Mouse (Mus musculus): ENCODE measurements at regions not wholly inside any gene's neighbourhood (a gene's known extent, or its start where the extent isn't known, plus 50 kb on each side); places are given as distances from the start of the nearest gene placed in this dataset.

GRCm38 (mm10) chr6:148588971-148589370 lies 144.8 kb upstream of the Tmtc1 start:
- Histone ChIP-seq H3K27ac (ENCODE audit: low read depth, low read length) (no peak overlapping the region; the same call in 1 of the 2 replicates), H3K4me2 (ENCODE audit: low read length) (no peak overlapping the region), H3K36me3 (ENCODE audit: control insufficient read depth, insufficient read depth, low read length) (no peaks in the 10 kb centered on the region), H3K4me3 (ENCODE audit: low read length) (no peak overlapping the region), H3K9me3 (ENCODE audit: control insufficient read depth, low read length) (no peaks in the 10 kb centered on the region), H3K9ac (ENCODE audit: low read depth, low read length) (no peak overlapping the region), H3K4me1 (ENCODE audit: control insufficient read depth, insufficient read depth, low read depth, low read length) (no peaks in the 10 kb centered on the region), H3K27me3 (replicated peaks; ENCODE audit: control insufficient read depth, insufficient read depth, low read length) (no peaks in the 10 kb centered on the region)
- WGBS: 54% methylated on average over 4 of the region's 4 CpGs
- ATAC-seq: no peak

- no peaks in the 10 kb centered on the region for H3K4me1 ChIP-seq (ENCODE audit: control insufficient read depth, insufficient read depth, low read depth, low read length)
- 68% methylated on average over 10 of the region's 10 CpGs for WGBS
- no peak for ATAC-seq
Measured at GRCm38 (mm10) chr6:148586439-148587321, 142.5 kb upstream of the Tmtc1 start.

DNA sequence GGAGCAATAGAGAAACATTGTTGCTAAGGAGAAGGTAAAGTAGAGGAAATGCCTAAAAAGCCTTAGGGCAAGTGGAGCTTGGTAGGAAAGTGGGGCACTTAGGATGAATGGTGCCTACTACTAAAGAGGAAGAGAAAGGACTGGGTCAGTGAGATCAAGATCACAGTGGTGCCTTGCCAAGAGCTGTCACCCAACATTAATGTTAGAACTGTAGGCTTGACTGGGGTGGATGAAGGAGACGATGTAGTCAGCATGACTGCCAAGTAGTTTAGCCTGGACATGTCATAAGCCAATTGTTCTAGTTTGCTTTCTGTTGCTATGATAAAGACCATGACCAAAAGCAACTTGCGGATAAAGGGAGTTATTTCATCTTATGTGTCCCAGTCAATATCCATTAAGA lies 139.9 kb upstream of the Tmtc1 start:
- no peaks in the 10 kb centered on the region for H3K27me3 ChIP-seq (replicated peaks; ENCODE audit: control insufficient read depth, insufficient read depth, low read length)
- no peak overlapping the region for H3K27ac ChIP-seq (ENCODE audit: low read depth, low read length)
- no peak overlapping the region for H3K9ac ChIP-seq (ENCODE audit: low read depth, low read length)
- peak; percentile 24; the same call in 1 of the 2 replicates for ATAC-seq
- 66% methylated on average over 2 of the region's 2 CpGs for WGBS
- H3K9me3 ChIP-seq (ENCODE audit: control insufficient read depth, low read length): no peaks in the 10 kb centered on the region
- no peak overlapping the region for H3K4me3 ChIP-seq (ENCODE audit: low read length)
- H3K4me2 ChIP-seq (ENCODE audit: low read length): no peak overlapping the region
- H3K4me1 ChIP-seq (ENCODE audit: control insufficient read depth, insufficient read depth, low read depth, low read length): no peaks in the 10 kb centered on the region
- H3K36me3 ChIP-seq (ENCODE audit: control insufficient read depth, insufficient read depth, low read length): no peaks in the 10 kb centered on the region

More at GRCm38 (mm10) chr6:148586439-148587321, 142.5 kb upstream of the Tmtc1 start:
- H3K27ac ChIP-seq (ENCODE audit: low read depth, low read length): no peak overlapping the region
- no peak overlapping the region for H3K4me2 ChIP-seq (ENCODE audit: low read length)
- no peaks in the 10 kb centered on the region for H3K27me3 ChIP-seq (replicated peaks; ENCODE audit: control insufficient read depth, insufficient read depth, low read length)
- no peak overlapping the region for H3K4me3 ChIP-seq (ENCODE audit: low read length)
- H3K36me3 ChIP-seq (ENCODE audit: control insufficient read depth, insufficient read depth, low read length): no peaks in the 10 kb centered on the region
- no peaks in the 10 kb centered on the region for H3K9me3 ChIP-seq (ENCODE audit: control insufficient read depth, low read length)
- no peak overlapping the region for H3K9ac ChIP-seq (ENCODE audit: low read depth, low read length)

DNA sequence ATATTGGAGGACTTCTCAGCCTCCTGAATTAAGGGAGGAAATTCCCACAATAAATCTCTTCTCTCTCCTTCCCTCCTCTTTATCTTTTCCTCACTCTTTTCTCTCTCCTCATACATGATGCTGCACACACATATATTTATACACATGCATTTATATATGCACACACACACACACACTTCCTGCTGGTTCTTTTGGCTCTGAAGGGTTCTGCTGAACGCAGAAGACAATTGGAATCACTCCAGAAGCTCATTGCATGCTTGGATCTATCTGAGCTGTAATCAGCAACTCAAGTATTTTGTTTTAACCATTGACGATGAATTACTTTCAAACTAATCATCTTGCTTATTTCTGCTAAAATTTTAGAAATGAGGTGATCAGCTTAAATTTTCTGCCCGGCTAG lies 134.1 kb upstream of the Tmtc1 start:
- 50% methylated on average over 3 of the region's 3 CpGs for WGBS
- no peak for ATAC-seq
- H3K9me3 ChIP-seq (ENCODE audit: control insufficient read depth, low read length): no peaks in the 10 kb centered on the region; the same call in 1 of the 2 replicates
- H3K27ac ChIP-seq (ENCODE audit: low read depth, low read length): no peak overlapping the region
- H3K4me2 ChIP-seq (ENCODE audit: low read length): no peak overlapping the region
- no peaks in the 10 kb centered on the region for H3K27me3 ChIP-seq (replicated peaks; ENCODE audit: control insufficient read depth, insufficient read depth, low read length)
- peaks cover 2% of the 10 kb centered on the region for H3K4me1 ChIP-seq (ENCODE audit: control insufficient read depth, insufficient read depth, low read depth, low read length)
- no peak overlapping the region for H3K9ac ChIP-seq (ENCODE audit: low read depth, low read length)
- no peak overlapping the region for H3K4me3 ChIP-seq (ENCODE audit: low read length)
- no peaks in the 10 kb centered on the region for H3K36me3 ChIP-seq (ENCODE audit: control insufficient read depth, insufficient read depth, low read length)

DNA sequence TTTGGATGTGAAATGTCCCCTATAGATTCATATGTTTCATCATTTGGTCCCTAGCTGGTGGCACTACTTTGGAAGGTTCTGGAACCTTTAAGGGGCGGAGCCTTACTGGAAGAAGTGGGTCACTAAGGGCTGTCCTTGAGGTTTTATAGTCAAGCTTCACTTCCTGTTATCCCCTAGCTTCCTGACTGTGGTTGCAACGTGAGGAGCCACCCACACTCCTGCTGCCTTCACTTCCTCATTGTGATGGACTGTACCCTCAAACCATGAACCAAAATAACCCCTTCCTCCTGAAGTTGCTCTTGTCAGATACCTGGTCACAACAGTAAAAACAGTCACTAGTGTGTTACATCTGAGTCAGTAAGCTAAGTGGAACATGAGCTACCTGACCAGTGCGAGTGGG lies 133.5 kb upstream of the Tmtc1 start:
- H3K4me3 ChIP-seq (ENCODE audit: low read length): no peak overlapping the region
- WGBS: 78% methylated on average over 3 of the region's 3 CpGs
- no peak overlapping the region for H3K9ac ChIP-seq (ENCODE audit: low read depth, low read length)
- no peak overlapping the region for H3K4me2 ChIP-seq (ENCODE audit: low read length)
- H3K9me3 ChIP-seq (ENCODE audit: control insufficient read depth, low read length): no peaks in the 10 kb centered on the region; the same call in 1 of the 2 replicates
- no peaks in the 10 kb centered on the region for H3K36me3 ChIP-seq (ENCODE audit: control insufficient read depth, insufficient read depth, low read length)
- no peak for ATAC-seq
- peaks cover 2% of the 10 kb centered on the region for H3K4me1 ChIP-seq (ENCODE audit: control insufficient read depth, insufficient read depth, low read depth, low read length)
- no peaks in the 10 kb centered on the region for H3K27me3 ChIP-seq (replicated peaks; ENCODE audit: control insufficient read depth, insufficient read depth, low read length)
- no peak overlapping the region for H3K27ac ChIP-seq (ENCODE audit: low read depth, low read length)

DNA sequence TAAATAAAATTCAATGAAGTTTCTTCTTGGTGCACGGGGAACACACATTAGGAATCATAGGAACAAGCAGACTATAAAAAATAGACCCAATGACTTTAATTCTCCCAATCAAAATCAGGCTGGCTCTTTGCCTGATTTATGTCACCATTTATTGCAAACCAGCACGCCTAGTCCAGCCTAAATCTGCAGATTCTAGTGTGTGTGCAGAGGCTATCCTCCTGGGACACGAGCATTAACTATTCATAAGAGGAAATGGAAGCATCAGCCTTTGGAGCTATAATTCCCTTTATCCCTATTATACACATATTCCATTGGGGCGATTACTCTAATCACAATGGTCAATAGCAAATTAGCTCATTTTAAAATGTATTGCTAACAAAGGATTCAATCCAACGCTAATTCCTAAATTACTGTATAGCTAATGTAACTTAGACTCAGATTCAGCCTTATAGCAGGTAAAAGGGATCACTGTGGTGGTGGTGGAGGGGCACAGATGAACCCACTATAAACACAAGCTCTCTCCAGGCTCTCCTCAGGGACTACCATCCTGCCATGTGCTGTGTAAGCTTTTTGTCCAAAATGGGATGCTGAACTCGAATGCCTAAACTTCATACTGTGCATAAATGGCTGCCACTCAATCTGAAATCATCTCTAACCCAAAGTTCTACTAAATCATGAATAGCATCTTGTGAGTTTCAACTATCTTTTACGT lies 130.7 kb upstream of the Tmtc1 start:
- no peaks in the 10 kb centered on the region for H3K36me3 ChIP-seq (ENCODE audit: control insufficient read depth, insufficient read depth, low read length)
- H3K27ac ChIP-seq (ENCODE audit: low read depth, low read length): no peak overlapping the region
- no peak for ATAC-seq

DNA sequence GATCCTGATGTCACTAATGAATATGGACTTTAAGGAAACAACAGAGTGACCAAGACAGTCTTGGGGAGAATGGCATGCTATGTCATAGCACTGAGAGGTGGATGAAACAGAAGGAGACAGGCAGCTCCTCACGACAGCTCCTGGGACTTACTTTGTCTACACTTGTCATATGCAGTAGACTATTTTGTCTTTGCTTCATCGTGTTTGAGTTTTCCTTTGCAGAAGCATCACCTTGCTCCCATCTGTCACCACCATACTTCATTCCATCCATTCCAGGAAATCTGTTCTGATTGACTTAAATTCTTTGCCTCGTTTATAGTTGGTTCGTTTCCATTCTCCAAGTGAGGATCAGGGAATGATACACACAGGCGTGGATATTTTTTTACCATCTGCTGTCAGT lies 128.0 kb upstream of the Tmtc1 start:
- Histone ChIP-seq H3K36me3 (ENCODE audit: control insufficient read depth, insufficient read depth, low read length) (no peaks in the 10 kb centered on the region), H3K27me3 (replicated peaks; ENCODE audit: control insufficient read depth, insufficient read depth, low read length) (no peaks in the 10 kb centered on the region), H3K4me3 (ENCODE audit: low read length) (no peak overlapping the region), H3K27ac (ENCODE audit: low read depth, low read length) (no peak overlapping the region), H3K4me2 (ENCODE audit: low read length) (no peak overlapping the region), H3K4me1 (ENCODE audit: control insufficient read depth, insufficient read depth, low read depth, low read length) (no peaks in the 10 kb centered on the region), H3K9ac (ENCODE audit: low read depth, low read length) (no peak overlapping the region), H3K9me3 (ENCODE audit: control insufficient read depth, low read length) (no peaks in the 10 kb centered on the region)
- WGBS: 83% methylated on average over 5 of the region's 5 CpGs
- ATAC-seq: no peak

More for the DNA sequence above, 130.7 kb upstream of the Tmtc1 start:
- WGBS: 62% methylated on average over 7 of the region's 7 CpGs
- Histone ChIP-seq H3K4me2 (ENCODE audit: low read length) (no peak overlapping the region), H3K27me3 (replicated peaks; ENCODE audit: control insufficient read depth, insufficient read depth, low read length) (no peaks in the 10 kb centered on the region), H3K4me1 (ENCODE audit: control insufficient read depth, insufficient read depth, low read depth, low read length) (peaks cover 2% of the 10 kb centered on the region), H3K9me3 (ENCODE audit: control insufficient read depth, low read length) (no peaks in the 10 kb centered on the region; the same call in 1 of the 2 replicates), H3K9ac (ENCODE audit: low read depth, low read length) (no peak overlapping the region), H3K4me3 (ENCODE audit: low read length) (no peak overlapping the region)

GRCm38 (mm10) chr6:148571651-148572050 lies 127.5 kb upstream of the Tmtc1 start:
- H3K27ac ChIP-seq (ENCODE audit: low read depth, low read length): no peak overlapping the region
- no peaks in the 10 kb centered on the region for H3K36me3 ChIP-seq (ENCODE audit: control insufficient read depth, insufficient read depth, low read length)
- no peaks in the 10 kb centered on the region for H3K27me3 ChIP-seq (replicated peaks; ENCODE audit: control insufficient read depth, insufficient read depth, low read length)
- no peak overlapping the region for H3K4me2 ChIP-seq (ENCODE audit: low read length)
- H3K4me1 ChIP-seq (ENCODE audit: control insufficient read depth, insufficient read depth, low read depth, low read length): no peaks in the 10 kb centered on the region
- no peaks in the 10 kb centered on the region for H3K9me3 ChIP-seq (ENCODE audit: control insufficient read depth, low read length)
- H3K9ac ChIP-seq (ENCODE audit: low read depth, low read length): no peak overlapping the region
- H3K4me3 ChIP-seq (ENCODE audit: low read length): no peak overlapping the region
- WGBS: 61% methylated on average over 3 of the region's 3 CpGs
- ATAC-seq: no peak

DNA sequence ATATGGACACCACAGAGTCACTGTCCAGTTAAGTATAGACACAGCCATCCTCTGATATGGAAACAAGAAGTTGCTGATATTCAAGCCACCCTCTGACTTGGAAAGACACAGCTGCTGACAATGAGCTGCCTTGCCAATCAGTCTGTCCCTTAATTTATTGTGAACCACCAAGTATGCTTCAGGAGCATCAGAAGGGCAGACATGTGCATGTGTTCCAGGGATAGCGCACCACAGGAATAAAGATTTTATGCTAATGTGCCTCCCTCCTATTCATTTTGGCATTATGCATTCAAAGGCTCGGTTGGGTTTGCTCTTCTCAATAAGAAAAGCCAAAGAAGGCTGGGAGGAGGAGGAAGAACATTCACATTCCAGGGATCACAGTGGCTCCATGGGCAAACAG lies 120.0 kb upstream of the Tmtc1 start:
- no peak overlapping the region for H3K27ac ChIP-seq (ENCODE audit: low read depth, low read length)
- peak; percentile 69 for ATAC-seq
- H3K4me3 ChIP-seq (ENCODE audit: low read length): no peak overlapping the region
- H3K4me1 ChIP-seq (ENCODE audit: control insufficient read depth, insufficient read depth, low read depth, low read length): no peaks in the 10 kb centered on the region
- WGBS: 24% methylated on average over 2 of the region's 2 CpGs
- no peaks in the 10 kb centered on the region for H3K27me3 ChIP-seq (replicated peaks; ENCODE audit: control insufficient read depth, insufficient read depth, low read length)
- H3K9me3 ChIP-seq (ENCODE audit: control insufficient read depth, low read length): no peaks in the 10 kb centered on the region
- no peak overlapping the region for H3K9ac ChIP-seq (ENCODE audit: low read depth, low read length)
- no peaks in the 10 kb centered on the region for H3K36me3 ChIP-seq (ENCODE audit: control insufficient read depth, insufficient read depth, low read length)
- H3K4me2 ChIP-seq (ENCODE audit: low read length): no peak overlapping the region

Data from hindbrain, embryonic 16.5 days (tissue).